Mouse (Mus musculus) ovary, postnatal 14 days (tissue): ENCODE measurements around the gene Abcb8.
"Not testable (repeated sequence)": the region's sequence is repeated elsewhere in the genome, so short reads cannot be mapped to it uniquely, and the experiment has no call there.

Experiments used
- DNase-seq: peaks from one replicate; pipeline ENCODE4 v3.0.0; 2022; ENCODE audit warnings: low spot score

The Abcb8 gene

DNA sequence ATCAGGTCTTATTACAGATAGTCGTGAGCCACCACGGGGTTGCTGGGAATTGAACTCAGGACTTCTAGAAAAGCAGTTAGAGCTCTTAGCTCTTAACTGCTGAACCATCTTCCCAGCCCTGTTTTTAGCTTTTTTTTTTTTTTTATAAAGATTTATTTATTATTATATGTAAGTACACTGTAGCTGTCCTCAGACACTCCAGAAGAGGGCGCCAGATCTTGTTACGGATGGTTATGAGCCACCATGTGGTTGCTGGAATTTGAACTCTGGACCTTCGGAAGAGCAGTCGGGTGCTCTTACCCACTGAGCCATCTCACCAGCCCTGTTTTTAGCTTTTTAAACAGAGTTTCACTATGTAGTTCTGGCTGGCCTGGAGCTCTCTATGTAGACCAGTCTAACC lies 2.8 kb downstream of the Abcb8 start:
- not testable (repeated sequence) for DNase-seq

DNA sequence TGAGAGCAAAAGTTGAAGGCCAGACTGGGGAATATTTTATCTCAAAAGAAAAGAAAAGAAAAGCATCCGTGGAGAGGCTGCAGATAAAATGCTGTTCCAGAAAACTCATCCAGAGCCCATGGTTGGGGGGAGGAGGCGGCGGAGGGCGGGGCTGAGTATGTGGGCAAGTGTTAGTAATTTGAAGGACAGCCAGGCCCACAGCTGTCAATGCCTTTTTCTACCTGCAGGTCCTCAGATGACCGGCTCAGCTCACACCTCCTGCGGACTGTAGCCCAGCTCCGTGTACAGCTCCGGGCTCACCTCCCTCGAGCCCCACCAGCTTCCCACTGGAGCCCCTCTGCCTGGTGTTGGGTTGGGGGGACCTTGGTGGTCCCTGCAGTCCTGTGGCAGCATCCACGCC lies 6.2 kb downstream of the Abcb8 start:
- no peak for DNase-seq

DNA sequence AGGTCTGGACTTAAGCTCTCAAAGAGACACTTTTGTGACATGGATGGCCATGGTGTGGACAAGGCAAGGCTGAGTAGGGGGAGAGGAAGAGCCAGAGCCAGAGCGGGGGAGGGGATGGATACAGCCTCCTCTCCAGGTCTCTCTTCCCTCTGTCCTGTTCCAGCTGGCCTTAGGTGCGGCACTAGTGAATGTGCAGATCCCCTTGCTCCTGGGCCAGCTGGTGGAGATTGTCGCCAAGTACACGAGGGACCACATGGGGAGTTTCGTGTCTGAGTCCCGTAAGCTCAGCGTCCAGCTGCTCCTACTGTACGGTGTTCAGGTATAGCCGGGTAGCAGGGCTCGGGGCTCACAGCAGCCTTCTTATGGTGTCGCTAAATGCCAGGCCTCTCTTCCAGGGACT lies 6.9 kb downstream of the Abcb8 start:
- no peak for DNase-seq

DNA sequence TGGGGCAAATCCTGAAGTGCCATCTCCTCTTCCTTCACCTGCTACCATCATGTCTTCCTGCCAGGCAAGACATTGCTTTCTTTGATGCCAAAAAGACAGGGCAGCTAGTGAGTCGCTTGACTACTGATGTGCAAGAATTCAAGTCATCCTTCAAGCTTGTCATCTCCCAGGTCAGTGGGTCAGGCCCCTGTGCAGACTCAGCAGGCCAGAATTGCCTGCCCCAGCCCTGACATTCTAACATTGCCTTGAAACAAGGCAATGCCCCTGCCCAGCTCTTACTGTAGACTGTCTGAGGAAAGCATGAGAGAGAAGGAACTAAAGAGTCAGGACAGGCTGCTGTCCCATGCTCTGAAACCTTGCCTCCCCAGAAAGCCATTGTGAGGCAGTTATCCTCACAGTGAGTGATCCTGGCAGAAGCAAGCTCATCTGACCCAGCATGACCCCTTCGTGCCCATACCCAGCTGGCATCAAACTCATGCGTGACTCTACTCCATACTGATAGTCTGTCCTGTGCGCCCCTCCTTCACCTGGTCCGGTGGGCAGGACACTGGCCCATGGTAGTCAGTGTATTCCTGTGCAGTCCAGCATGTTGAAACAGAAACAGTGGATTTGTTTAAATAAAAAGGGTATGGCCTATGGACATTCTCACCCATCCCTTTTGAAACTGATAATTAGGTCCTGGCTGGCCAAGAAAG lies 7.6 kb downstream of the Abcb8 start:
- DNase-seq = no peak

DNA sequence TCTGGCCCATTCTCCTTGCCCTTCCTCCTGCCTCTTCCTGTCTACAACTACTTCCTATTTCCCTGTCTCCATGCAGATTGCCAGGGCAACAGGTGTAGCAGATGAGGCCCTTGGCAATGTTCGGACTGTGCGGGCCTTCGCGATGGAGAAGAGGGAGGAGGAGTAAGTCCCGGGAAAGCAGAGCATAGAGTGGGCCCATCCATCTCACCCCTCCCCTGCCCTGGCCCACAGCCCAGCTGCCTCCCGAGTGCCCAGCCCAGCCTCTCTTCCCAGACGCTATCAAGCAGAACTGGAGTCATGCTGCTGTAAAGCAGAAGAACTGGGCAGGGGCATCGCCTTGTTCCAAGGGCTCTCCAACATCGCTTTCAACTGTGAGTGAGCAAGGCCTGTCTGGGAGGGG lies 8.5 kb downstream of the Abcb8 start:
- no peak for DNase-seq

DNA sequence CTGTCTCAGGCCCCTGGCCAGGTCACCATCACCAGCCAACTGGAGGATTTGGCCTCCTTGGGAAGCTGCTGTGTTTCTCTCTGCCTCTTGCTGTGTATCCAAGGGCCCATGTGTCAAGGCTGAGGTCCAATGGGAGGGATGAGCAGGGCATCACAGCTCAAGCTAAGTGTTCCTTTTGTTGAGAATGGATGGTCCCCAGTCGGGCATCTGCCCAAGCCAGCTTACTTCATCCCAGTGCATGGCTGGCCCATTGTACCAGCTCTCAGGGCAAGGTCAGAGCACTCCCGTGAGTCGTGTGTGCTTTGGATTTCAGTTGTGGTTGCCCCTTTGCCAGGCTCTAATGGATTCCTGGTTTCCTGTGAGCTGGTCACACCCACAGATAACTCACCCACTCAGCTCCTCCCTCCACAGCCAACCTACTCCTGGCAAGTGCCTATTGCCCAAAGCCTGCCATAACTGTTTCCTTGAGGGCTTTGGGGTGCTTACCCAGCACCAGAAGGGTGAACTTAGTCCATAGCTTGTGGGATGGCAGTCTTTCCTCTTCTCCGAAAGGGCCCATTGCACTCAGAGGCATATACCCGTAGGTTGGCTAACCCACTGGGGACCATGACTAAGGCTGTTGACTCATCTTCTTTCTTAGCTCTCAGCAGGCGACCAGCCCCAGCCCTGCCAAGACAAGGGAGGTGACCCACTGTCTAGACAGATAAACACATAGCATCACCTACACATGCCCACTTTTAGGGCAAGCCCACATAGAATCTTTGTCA lies 11.3 kb downstream of the Abcb8 start:
- no peak for DNase-seq

DNA sequence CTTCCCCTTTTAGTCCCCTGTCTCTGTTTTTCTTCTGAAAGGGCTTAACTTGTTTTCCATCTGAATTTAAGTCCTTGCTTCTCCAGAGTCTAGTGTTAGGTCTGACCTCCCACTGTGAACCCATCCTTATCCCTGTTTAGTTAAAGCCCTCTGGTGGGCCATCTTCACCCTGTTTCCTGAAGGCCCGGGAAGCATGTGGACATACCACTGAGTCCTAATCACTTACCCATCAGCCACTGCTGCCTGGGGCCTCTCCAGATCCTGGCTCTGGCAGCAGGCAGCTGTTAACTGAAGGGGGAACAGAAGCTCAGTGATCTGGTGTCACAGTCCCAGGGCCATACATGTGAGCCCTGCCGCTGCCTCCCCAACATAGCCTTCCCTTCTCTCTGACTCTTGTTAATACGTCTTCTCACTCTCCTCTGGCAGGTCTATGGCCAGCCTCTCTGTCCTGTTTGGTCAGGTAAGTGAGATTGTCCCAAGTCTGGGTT lies 12.0 kb downstream of the Abcb8 start:
- DNase-seq = no peak

DNA sequence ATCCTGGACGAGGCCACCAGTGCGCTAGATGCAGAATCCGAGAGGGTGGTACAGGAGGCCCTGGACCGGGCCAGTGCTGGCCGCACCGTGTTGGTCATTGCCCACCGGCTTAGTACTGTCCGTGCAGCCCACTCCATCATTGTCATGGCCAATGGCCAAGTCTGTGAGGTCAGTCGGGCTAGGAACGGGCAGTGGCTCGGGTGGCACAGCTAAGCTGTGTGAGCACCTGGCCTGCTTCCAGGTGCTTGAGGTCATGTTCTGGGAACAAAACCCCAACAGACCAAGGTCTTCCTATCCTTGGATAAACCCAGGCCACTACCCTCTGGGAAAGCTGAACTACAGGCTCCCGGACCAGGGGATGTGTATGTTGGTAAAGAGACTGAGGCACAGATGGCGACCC lies 15.2 kb downstream of the Abcb8 start:
- DNase-seq = no peak

DNA sequence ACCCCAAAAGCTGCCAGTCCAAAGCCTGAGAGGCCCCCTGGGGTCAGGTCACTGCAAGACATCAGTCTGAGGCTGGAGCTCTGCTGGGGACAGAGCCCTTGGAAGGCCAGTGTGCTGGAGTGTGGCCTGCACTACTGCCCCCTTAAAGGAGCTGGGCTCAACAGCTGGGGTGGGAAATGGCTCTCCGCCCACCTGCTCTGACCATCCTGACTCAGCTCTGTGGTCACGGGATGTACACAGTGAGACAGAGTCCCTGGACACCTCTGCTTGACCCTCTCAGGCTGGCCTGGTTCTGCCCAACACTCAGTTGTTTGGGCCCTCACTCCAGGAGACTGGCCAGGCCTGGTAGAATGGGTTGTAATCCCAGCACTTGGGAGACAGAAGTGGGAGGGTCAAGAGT lies 16.0 kb downstream of the Abcb8 start:
- DNase-seq = no peak

DNA sequence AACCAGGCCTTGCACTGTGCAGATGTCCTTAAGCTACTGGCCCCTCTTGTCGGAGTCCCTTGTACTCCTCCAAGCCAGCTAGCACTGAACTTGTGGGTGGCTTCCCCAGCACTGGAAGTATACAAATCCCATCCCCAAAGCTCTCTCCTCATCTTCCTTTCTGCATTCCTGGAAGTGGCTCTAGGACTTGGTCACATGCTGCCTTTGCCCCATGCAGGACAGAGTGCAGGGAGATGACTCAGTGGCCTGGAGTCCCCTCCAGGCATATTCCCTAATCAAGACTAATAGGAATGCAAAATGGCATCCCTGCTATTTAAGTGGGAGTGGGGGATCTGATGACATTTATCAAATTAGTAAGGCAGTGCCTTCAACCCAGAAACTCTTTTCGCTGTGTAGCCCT lies 18.6 kb downstream of the Abcb8 start:
- DNase-seq = no peak

DNA sequence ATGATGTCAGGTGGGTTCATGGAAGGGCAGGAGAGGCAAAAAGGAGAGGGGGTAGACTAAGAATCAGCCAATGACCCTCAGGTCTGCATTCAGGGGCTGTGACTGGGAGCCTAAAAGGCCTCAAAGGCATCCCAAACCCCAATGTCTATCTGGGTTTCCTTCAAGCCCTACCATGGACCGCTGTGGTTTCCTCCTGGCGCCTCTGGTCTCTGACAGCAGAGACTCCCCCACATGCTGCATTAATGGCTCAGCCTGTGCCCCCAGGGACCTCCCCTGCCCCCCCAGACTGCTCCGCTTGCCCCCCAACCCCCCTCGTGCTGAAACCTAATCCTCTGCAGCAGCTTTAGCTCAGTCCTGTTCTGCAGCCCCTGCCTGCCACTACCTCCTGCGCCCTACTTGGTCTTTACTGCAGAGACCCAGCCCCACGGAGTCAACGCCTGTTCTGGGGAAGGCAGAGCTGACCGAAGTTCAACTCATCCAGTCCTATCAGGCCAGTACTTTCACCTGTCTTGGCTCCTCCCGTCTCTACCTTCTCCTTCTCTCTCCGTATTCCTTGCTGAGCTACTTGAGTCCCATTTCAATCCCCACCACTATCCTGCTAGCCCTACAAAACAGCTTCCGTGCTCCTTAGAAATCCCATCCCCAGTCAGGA lies 19.7 kb downstream of the Abcb8 start, which contains the start of gene Asic3:
TSS of gene Asic3 (plus strand) at position 351 of the 652 bp plus-strand sequence.
- DNase-seq = no peak

DNA sequence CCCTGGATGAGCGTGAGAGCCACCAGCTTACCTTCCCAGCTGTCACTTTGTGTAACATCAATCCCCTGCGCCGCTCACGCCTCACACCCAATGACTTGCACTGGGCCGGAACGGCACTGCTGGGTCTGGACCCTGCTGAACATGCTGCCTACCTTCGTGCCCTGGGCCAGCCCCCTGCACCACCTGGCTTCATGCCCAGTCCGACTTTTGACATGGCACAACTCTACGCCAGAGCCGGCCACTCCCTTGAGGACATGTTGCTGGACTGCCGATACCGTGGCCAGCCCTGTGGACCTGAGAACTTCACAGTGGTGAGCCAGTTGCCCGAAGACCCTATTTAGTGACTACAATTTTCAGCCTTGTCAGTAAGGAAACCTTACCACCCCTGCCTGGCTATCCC lies 20.5 kb downstream of the Abcb8 start:
- DNase-seq = no peak

DNA sequence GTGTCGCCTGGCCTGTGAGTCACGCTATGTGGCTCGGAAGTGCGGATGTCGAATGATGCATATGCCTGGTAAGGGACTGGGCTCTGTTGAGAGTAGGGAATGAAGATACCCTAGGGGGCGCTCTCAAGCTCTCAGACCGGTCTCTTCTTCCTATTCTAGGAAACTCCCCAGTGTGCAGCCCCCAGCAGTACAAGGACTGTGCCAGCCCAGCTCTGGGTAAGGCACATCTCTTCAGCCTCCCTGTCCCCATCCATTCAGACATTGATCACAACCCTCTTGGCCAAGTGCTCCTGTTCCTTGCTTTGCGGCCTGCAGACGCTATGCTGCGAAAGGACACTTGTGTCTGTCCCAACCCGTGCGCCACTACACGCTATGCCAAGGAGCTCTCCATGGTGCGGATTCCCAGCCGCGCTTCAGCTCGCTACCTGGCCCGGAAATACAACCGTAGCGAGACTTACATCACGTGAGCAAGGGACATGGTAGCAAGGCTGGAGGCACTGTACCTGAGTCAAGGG lies 22.8 kb downstream of the Abcb8 start:
- DNase-seq = peak; percentile 53

DNA sequence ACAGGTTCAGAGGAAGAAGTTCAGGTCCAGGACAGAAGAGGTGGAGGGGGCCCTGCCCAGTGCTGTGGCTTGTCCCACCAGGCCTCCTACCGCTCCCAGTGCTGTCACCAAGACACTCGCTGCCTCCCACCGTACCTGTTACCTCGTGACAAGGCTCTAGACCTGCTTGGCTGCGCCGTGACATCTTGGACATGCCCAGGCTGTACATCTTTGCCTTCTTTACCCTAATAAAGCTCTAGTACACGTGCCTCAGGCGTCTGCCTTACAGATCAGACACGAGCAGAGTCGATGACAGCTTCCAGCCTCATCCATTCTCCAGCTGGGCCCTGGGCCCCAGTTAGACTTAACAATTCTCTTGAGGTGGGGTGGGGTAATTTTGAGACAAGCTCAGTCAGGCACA lies 24.1 kb downstream of the Abcb8 start:
- no peak for DNase-seq

DNA sequence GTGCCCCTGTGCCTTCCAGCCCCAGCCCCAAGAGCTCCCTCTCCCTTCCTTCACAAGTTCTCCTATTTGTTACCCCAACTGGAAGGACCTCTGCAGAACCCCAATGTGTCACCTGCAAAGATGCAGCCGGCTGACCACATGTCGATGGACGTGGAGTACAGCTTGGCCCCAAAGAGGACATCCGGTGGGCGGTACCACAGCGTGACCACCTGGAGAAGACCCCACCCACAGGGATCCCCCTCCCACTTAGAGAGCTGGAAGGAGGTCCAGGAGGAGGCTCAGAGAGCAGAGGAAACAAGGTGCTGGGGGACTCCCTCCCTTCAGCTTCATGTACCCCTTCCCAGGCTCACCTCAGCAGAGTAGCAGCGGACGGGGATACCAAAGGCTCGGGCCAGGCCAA lies 26.9 kb downstream of the Abcb8 start:
- no peak for DNase-seq

DNA sequence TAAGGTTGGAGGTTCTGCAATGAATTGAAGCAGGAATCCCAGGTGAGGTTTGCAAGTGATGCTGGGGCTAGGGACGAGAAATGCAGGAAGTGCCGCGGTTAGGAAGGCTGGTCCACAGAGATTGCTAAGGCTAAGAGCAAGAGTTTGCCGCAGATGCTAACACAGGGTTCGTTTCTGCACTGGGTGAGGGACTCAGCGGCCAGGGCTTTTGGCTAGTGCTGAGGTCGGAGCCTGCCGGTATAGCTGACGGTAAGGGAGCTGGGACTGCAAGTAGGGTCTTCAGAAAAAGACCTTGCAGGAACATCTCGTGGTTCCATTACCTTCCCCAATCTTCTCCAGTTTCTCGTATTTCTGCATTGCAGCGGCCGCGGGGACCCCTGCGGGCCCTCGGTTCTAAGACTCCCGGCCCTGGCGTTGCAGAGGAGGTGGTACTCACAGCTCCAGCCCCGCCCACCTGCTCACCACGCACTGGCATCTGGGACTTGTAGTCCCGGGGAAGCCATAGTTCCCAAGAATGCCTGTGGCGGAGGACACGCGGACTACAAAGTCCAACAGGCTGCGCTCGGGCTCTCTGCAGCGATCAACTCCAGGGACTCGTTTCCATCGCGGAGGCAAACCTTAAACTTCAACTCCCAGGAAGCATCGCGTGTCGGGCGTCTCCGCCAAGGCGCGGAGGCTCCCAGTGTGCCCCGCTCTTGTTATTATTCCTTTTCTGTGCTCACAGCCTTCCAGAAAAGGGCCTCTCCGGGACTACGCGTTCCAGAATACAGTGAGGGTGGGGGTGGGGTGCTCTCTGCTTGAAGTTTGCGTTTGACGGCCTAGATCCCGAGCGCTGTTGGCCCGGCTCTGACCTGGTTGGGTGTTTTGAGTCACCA lies 29.9 kb downstream of the Abcb8 start, which contains the start of the genes Cdk5 and Slc4a2:
TSS of gene Cdk5 (minus strand) at position 402 of the 875 bp plus-strand sequence.
TSS of gene Slc4a2 (plus strand) at position 709 of the 875 bp plus-strand sequence.
- peak; percentile 92 for DNase-seq

DNA sequence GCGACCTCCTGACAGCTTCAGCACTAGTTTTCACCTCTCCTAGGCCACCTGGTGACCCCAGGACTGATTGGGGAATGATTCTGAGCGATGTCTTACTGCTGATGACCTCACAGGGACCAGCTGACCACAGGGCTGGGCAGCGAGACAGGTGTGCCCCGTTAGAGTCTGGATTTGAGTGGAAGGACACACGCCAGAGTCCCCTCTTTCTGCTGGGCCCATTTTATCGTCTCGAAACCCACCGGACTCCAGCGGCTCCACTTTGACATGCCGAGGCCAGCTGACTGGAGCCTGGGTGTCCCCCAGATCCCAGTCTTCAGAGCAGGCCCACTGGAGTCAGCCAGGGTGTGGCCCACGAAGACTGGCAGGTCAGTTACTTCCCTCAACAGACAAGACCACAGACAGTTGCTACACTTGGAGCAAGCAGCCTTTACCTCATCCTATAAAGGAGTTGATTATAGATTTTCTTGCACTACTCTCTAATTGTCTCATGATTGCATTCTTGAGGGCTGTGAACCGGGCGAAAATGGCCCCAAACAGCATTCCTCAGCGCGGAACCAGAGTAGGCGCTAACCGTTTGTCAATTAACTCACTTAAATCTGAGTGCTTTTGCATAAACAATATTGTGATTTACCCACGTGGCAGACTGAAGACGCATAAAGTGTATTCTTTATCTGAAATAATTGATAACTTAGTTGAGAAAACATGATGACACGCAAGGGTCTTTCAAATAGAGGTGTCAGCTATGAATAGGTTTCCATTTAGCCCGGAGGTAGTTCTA lies 30.7 kb downstream of the Abcb8 start:
- DNase-seq = no peak

DNA sequence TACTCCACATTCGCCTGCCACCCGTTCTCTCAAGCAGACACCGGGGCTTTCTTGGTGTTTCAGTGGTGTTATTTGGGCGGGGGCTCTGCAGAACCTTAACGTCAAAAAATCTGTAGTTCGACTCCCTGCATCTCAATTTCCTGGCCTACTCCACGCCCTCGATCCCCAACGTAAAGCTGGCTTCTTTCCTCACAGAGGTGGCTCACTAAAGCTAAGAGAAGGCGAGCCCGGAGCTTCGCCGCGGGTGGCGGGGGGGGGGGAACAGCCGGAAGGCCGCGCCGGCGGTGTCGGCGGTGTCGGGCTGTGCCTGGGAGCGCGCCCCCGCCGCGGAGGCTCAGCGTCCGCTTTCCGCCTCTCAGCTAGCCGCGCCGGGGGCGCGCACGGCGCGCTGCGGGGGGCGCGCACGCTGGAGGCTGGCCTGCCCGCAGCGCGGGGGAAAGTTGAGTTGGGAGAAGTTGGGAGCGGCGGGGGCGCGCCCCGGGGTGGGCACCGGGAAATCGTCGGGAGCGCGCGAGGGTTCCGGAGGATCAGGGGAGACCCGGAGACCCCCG lies 31.5 kb downstream of the Abcb8 start:
- peak; percentile 72 for DNase-seq

DNA sequence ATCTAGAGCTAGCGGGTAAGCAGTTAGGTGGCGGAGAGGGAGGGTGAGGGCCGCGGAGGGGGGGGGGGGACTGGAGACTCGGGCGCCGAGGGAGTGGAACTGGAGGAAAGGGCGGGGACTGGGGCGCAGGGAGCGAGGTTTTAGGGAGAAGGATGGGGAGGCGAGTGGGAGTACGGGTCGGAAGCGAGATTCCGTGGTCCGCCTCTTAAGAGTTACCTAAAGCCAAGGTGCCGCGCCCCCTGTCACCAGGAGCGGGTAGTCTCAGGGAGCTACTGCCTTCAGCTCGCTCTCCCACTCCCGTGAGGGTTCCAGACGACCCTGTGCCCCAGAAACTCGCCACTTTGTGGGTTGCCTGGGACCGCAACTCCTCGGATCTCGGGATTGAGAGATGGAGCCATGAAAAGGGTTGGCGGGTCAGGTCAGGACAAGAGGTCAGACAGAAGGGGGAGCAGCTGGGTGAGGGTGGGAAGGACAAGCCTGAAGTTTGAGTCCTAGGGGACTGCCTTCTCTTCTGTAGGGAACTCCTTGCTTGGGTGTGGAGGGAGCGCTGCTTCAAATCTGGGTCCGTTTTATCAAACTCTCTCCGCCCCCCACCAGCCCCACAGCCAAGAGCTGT lies 32.1 kb downstream of the Abcb8 start:
- no peak for DNase-seq

DNA sequence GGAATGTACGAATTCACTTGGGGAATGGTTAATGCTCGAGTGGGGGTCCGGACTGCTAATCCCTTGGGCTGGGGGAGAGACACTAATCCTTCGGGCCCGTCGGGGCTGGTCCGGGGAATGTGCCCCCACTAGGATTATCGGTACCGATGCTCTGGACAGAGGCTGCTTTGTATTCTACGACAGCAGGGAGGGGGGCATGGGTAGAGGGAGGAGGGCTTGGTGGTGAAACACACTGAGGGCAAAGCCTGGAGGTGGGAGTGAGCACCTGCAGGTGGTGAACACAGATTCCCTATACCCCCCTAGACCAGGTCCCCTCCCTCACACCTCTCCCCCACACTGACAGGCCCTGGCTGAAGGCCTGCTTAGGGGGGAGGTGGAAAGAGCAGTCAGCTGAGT lies 32.6 kb downstream of the Abcb8 start:
- DNase-seq = no peak
